Mouse (Mus musculus) right cerebral cortex, adult 18-20 months (tissue): ENCODE measurements around the gene Homer2.

Source experiments
- DNase-seq: peaks from one replicate; pipeline ENCODE4 v3.0.0; 2022; ENCODE audit warnings: mixed read lengths

Gene Homer2

DNA sequence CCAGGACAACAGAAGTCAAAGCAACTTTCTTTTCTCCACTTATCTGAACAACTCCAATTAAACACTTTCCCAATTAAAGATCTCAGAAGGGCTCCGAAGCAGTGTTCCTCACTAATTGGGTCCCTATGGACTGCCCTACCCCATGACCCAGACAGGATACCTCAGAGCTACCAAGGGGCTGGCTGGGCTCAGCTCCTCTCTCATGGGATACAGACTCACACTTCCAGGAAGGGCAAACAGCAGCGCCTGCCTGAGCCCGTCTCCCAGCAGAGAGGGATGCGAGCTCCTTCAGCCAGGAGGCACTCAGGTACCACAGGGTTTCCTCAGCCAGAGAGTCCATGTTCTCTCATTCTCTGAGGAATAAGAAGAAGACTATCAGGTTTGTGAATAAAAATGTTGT, 9.4 kb downstream of the Homer2 start:
- DNase-seq = no peak

DNA sequence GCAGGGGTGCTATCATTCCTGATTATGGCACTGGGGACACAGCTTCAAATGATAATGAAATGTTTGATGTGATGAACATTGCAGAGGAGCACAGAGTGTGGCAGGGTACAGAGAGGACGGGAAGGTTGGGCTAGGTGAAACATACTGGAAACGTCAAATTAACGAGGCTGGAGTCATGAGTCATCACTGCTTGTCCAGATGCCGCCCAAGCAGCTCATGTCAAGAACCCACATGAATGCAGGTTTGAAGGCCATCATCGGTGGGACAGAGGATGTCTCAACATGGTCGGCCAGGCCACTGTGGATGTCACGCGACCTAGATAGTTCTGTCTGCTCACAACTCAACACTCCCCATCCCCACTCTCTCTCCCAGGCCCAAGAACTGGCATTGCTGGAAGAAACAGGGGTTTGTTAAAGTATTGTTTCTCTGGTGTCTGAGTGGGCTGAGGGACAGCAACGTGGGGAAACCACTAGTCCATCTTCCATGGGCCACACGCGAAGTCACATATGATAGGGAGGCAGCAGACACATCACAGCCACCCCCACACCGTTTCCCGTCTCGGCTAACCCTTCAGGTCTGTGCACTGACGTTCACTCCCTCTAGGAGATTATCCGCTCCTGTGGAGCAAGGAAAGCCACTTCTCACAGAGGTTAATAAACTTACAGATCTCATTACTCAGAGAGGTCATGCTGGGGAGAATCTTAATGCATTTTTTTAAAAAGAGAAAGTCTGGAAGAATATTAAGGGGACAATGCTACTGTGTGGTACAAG, 11.4 kb downstream of the Homer2 start:
- DNase-seq = no peak

DNA sequence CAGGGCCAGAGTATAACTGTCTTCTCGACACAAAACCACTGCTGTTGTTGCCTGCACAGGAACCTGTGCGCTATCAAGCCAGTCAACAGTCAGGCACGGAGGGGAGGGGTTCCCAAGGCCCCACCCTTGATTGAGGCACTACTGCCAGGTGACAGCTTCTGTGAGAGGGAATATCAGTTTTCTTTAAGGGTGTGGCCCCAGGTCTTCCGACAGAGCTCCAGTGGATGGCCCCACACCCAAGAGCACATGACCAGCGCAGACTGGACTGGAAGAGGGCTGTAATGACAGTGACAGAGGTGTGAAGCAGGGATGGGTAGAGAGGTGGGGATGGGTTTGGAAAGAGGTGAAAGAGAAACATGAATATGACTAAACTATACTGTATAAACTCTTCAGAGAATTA, 16.3 kb downstream of the Homer2 start:
- DNase-seq = no peak

DNA sequence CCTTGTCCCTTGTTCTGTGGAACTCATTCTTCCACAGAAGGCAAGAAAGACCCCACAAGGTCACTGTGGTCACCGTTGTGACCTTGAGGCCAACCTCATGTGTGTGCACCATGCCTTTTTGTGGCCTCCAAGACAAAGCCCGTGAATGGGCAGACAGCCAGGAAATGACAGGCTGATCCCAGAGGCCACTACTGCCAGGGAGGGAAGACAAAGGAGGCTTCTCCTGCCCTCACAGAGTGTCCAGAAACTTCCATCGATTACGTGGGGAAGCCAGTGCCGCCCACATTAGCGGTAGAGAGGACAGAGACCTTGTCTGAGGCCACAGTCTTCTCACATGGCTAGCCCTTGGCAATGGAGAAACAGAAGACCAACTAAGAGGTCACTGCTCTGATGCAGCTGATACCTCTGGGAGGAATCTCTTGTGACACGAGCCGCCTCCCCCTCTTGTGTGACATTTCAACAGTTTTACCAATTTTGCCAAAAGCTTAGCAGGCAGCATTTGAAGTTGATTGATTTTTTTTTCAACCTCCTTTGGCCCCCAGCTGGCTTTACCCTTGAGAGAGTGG, 18.1 kb downstream of the Homer2 start:
- DNase-seq = no peak

DNA sequence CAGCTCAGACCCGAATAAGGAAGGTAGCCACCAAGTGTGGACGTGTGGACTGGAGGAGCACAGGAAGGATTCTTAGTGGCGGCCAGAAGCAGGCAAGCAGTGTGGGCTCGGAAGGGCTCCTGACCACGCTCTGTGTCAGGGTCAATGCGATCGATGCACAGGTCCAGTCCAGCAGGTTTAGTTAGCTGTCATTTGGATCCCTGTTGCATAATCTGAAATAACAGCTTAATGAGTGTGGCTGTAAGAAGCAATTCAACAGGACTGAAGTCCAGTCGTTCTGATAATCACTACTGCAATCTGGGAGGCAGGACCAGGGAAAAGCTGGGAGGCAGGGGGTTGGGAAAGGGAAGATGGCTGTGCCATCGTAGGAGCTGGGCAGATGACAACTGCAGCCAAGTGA, 18.9 kb downstream of the Homer2 start:
- no peak for DNase-seq

DNA sequence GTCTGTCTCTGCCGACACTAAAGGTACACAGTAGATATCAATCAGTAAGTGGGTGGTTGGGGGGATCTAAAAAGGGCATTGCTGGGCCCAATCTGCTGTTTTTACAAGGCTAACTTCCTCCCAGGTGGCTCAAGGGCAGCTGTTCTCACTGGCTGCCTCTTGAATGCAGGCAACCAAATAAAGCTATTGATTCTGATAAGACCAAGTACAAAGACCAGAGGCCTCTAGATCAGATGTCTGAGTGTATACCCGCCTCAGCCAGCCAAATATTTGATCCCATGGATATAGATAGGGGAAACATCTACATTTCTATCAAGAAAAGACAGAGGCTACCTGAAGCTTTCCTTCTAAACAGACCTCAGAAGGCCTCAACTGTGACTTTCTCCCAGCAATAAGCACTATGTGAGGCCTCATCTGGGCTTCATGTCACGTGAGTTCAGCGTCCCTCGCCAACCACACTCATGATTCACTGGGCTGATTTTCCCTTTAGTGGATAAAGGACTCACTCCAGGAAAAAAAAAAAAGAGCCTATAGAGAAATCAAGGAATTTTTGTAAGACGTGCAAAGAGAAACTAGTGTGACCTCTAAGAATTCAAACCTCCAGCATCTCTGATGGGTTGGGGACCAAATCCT, 19.5 kb downstream of the Homer2 start:
- no peak for DNase-seq

DNA sequence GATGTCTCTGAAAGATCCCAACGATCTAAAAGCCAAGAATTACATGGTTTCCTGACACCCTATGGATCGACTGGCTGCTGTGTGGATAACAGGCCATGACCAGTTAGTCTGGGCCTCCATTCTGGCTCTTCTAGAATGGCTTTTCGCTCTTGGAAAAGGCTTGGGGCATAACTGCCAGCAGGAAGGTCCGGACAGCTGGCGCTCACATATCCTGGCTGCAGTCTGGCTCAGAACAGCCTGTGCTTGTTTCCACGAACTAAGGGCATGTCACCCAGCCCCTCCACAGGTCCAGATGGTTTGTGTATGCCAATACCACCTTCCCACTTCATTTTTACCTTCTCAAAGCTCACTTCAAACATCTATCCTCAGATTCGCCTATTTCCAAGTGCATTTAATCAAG, 22.0 kb downstream of the Homer2 start:
- no peak for DNase-seq

DNA sequence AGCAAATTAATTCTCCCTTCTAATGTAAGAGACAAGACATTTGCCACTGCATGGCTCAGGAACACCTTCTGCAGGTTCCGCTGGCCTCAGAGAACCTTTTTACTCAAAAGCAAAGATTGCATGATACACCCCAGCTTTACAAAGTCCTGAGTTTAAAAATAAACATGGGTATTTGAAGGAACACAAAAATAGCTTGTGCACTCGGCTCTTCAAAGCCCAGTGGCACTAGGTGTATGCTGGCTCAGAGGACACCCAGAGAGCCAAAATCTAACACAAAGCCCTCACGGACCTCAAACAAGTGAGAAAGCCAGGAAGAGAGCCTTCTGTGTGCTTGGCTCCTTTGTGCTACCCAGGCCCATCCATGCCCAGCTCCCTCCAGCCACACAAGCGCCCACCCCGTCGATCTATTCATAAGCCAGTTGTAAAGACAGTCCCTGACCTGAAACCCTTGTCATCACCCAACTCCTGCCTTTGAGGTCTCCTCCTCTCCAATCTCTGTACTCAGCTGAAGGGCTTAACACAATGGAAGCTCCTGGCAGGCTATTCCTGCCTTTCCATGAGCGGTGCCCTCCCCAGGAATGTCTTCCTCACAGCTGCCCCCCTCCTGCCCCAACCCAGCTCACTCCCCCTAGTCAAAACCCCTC, 23.4 kb downstream of the Homer2 start:
- DNase-seq = no peak

DNA sequence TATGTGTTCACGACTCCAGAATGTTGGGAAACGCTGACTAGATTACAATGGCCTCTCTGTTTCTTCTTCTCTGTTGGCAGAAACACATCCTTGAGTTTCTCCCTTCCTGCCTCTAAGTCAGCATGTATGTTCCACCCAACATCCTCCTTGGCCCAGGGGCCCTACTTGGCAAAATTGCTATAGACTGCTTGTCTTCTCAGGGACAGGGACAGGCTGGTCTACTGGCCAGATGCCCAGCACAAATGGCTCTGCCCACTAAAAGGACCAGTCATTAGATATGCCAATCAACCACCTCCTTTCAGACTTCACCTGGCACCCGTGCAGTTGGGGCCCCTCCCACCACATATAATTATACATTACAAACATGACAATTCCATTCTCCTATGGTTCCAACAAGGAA, 25.9 kb downstream of the Homer2 start:
- no peak for DNase-seq

DNA sequence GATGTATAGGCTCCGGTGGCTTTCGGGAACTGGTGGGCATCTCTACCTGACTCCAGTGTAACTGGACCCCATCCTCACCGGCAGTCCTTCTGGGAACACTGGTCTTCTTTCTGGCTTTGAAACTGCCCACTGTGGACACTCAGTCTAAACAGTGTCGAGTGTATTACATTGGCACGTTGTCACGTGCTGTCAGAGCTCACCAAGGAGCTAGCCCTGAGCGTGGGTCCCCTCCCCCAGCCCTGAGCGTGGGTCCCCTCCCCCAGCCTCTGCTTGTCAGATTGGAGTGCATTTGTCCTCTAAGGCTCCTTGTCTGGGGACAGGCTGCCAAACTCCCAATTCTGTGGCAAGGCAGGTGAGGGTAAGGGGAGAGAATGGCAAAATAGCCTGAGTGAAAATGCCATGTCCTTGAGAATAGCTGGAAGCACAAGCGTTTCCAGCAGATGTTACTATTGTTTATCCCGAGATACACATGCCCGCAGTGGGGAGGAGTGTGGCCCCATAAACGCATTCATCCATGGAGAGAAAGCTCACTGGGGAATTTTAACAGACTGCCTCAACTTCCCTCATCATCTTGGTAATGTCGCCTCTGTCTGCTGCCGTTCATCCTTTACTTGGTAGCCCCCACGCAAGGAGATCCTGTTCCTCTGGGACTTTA, 33.8 kb downstream of the Homer2 start:
- DNase-seq = no peak

DNA sequence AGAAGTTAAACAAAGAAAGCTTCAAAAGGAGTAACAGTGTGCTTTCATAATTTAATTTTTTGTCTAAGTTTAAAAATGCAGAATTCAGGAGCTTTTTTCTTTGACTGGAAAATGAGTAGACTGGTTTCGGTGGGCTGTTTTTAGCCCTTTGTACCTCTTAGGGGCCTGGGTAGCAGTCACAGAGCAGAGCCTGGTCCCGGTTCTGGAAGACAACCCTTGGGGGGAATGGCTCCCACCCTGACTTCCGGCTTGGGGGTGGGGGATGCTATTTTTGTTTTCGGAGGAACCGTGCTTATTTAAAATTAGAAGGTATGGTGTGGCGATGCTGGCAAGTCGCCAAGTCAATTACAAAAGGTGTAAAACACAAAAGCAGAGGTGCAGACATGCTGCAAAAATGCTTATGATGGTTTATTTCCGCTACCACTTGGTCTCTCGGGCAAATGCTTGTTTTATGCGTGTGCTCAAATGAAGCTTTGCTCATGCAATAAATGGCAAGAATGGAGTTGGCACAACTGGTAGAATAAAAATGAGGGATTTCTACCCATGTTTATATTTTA, 34.5 kb downstream of the Homer2 start:
- no peak for DNase-seq

DNA sequence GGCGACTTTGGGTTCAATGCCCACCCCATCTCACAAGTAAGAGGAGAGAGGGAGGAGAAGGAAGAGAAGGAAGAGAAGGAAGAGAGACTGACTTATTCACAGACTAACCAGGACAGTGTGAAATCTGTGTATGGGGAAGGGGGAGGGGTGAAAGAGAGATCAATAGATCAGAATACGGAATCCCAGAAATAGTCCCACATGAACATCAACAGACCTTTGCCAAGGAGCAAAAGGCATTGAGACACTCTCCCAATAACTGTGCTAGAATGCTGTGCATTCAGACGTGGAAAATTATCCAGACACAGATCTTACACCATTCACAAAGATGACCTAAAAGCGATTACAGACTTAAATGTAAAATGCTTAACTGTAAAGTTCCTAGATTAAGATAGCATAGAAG, 40.2 kb downstream of the Homer2 start:
- no peak for DNase-seq

DNA sequence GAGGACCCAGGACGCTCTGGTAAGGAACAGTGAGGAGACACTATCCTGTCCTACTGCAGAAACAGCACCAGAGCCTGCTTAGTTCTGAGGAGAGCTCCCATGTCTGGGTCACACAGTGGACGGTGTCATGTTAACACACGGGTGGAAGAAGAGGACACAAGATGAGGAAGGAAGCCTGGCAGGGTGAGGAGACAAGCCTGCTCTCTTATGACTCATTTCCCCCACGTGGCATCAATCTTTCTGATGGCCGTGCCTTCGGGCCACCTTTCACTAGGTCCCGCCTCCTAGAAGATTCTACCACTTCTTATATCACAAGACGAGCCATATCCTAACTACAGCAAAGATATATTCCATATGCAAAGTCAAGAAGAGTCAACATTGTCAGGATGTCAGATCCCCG, 40.7 kb downstream of the Homer2 start:
- DNase-seq = no peak

DNA sequence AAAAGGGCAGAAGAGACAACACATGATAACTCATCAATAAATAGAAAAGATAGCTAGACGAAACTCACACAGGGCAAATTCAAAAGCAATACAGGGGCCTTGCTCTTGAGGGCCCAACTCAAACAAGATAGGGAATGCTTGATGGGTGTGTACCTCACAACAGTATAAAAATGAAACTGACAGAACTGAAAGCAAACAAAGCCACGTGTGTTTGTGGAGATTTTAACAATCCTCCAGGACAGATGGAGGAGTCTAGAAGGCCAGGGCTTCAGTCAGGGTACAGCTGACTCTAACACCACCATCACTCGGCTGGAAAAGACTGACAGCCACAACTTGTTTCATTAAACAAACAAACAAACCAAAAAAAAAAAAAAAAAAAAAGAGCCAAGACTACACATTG, 44.3 kb downstream of the Homer2 start:
- DNase-seq = no peak

DNA sequence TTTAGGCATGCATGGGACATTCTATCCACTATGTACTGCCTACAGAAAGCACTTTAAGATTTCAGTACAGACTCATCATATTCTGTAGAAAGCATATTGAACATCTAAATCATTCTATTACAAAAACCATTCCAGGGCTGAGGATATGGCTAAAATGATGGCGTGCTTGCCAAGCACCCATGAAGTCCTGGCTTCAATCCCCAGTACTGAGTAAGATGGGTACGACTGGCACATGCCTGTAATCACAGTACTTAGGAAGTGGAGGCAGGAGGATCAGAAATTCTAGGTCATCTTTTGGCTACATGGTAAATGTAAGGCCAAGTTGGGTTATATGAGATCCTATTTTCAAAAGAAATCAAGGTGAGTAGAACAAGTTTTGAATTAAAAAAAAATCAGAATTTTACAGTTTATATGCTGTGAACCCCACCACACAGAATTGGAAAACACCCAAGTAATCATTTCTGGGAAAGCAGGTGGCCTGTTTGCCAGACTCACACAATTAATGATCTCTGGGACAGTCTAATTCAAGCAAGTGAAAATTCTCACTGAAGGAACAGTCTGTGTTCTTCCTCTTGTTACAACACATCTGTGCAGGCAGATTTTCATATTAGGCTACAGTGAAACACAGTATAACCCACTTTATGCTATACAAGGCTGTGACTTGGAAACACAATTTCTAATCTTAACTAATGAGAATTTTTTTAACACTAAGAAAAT, 49.5 kb downstream of the Homer2 start:
- no peak for DNase-seq

DNA sequence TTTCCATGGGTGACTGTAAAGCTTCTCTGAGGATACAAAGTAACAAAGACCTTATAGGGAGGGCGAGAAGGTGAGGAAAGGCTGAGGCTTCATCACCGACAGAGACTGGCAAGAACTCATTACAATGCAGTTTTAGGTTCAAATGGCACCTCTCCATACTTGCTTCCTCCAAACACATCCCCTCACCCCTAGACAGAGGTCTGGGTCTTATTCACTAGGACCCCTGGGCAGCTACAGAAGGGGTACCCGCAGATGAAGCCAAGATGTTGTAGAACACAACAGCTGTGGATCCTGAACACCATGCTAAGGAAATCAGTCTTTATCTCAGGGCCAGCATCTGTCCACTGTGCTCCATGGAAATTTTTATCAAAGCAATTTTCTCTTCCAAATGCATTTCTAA, 50.3 kb downstream of the Homer2 start:
- no peak for DNase-seq

DNA sequence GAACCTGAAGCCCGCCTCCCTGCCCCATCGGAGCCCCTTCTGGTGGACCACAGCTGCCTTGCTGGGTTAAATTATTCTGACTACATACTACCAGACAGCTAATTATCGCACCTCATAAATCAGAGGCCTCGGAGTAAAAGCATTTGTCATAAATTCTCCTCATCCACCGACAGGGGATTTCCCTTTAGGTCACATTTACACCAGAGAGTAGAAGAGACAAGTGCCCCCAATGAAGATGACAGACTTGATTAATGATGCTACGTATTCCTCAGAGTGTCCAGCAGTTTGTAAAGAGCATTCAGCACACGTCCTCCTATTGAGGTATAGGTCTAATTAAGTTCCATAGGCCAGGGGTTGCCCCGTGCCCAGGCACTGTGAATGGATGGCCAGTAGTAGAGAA, 50.7 kb downstream of the Homer2 start:
- DNase-seq = no peak

DNA sequence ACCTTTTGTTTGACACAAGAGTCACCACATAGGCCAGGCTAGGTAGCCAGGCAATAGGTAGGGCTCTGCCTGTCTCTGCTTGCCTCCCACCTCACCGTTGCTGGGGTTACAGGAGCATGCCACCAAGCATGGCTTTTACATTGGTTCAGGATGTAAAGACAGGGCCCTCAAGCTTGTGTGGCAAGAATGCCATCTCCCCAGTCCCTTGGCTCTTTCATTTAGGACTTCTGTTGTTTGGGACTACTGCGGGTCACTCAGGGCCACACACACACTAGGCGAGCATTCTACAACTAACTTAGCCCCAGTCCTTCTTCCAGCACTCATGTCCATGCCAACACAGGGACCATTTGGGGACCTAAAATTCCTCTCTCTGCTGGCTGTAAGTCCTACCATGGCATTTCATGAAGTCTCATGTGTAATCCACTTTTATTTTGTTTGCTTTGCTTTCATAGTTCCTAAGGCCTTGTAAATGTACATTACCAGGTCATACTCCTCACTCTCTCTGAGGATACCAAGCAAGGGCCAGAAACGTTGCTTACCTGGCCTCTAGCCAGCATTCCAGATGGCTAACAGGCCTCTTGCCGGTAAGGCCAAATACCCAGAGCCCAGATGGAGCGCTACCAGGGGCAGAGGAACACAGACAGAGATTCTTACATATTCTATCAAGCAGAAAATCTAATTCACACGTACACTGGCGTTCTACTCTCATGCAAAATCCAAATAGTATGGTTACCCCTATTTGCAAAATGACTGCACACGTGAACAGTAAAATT, 52.2 kb downstream of the Homer2 start:
- no peak for DNase-seq

DNA sequence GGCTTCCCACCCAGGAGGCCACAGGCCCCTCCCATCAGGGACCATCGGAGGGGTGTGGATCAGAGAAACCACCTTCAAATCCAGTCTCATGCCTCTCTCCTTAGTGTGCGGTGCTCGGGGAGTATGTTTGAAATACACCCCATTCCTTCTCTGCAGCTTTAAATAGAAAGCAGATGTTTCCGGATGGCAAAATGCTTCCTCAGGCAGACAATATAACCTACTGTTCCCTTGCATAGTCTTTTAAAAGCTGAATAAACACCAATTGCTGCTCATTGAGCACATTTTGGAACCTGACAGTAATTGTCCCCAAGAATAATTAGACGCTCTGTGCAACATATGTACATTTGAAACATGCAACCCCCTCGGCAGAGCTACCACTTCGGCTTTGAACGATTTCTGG, 53.3 kb downstream of the Homer2 start:
- no peak for DNase-seq

DNA sequence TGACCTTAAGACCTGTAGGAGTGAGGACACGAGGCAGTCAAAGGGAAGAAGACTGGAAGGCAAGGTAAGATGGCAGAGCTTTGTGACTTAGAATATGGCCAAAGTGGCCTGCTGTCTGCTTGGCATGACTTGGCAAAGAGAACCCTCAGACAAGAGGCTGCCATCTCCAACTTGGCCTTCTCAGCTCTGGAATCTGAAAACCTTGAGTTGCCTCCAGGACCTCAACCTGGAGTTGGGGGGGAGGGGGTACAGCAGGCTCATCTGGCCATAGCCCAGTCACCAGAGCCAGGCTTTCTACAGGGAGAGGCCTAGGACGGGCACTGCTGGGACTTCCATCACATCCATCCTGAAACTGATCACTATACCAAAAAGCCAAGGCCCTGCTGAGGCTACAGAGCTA, 55.0 kb downstream of the Homer2 start:
- no peak for DNase-seq

DNA sequence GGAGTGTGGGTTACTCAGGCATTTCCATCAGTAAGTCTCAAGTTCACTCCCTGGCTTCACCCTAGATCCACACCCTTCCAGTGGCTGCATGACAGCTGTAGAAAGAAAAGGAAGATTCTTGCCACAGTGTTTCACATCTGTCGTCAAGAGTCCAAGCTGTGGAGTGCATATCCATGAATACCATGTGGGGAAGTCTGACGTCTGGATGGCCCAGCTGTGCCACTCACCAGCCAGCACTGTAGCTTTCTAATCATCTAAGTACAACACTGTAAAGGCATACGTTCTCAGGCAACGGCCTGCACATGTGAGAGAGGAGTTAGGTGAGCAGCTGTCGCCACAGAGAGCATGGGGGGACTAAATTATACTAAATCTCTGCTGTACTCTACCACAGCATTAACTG, 56.0 kb downstream of the Homer2 start:
- no peak for DNase-seq

DNA sequence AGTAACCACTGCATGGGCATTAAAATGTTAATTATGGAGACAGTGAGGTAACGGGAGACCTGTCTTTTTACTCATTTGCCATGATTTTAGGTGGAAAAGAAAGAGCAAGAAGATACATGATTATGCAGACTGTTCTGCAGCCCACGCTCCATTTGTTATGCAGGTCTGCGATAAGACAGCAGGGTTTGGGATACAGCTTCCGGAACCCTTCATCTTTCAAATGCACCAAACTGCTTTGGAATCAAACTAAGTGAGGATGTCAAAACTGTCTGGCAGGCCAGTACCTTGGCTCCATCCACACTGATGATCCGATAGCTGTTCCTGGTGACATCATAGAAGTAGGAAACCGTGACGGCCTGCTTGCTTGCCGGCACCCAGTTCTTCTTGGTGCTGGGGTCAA, 58.1 kb downstream of the Homer2 start:
- DNase-seq = peak; percentile 50
